Mouse (Mus musculus) cerebellum, adult 11-12 months (tissue): Measurements from ENCODE around the gene Mettl7a1.
"Not testable (repeated sequence)": the region's sequence is repeated elsewhere in the genome, so short reads cannot be mapped to it uniquely, and the experiment has no call there.

Experiments
- DNase-seq: peaks from one replicate; pipeline ENCODE4 v3.0.0; 2022

Mettl7a1 gene

DNA sequence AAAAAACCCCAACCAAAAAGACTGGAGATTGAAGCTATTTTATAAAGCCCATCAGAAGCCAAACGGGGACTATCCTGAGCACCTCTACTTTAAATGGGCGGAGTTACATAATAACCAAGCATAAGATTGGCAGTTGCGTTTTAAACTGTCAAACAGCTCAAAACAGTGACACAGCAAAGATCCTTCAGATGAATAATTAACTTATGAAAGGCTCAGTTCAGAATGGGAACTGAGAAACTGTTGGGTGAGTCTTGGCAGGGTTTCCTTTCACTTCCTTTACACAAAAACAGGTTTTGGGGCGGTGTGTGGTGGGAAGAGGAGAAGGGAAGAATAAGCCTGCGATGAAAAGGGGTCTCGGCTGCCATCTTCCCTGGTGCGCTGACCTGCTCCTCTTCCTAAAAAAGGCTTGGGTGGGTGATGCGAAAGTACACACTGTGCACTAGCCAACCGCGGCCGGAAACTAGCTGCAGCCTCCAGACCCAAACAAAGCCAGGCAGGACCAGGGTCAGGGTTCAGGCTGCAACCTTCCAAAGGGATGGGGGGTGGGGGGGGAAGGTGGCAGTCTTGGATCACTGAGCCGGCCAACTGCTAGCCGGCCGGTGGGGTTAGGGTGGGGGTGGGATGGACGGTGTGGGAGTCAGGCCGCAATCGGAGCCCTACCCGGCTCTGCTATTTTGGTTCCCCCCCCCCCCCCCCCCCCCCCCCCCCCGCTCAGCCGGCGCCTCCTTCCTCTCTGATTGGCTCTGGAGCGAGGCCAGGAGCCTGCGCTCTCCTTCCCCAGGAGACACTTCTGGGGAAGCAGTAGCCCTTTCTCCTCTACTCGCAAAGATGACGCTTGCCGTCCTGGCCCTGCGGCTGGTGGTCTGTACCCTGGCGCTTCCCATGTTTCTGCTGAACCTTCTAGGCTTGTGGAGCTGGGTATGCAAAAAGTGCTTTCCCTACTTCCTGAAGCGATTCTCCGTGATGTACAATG, at the start of gene Mettl7a1:
Mettl7a1 (plus strand) TSS at position 122 of the 973 bp plus-strand sequence.
- DNase-seq, result peak; percentile 87

DNA sequence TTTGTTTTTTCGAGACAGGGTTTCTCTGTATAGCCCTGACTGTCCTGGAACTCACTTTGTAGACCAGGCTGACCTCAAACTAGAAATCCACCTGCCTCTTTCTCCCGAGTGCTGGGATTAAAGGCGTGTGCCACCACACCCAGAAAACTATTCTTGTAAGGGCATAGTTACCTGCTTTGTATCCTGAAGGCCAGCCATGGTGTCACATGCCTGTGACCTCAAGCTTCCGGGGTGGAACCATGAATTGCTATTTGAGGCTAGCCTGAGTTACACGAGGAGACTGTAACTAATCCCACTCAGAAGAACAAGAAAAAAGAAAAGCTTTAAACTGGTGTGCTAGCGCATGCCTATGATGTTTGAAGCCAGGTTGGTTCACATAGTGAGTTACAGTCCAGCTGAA, 47.6 kb upstream of the Mettl7a1 start:
- no peak for DNase-seq

- DNase-seq, result no peak
These were observed 46.6 kb upstream of the Mettl7a1 start for GRCm38 (mm10) chr15:100257305-100257704.

DNA sequence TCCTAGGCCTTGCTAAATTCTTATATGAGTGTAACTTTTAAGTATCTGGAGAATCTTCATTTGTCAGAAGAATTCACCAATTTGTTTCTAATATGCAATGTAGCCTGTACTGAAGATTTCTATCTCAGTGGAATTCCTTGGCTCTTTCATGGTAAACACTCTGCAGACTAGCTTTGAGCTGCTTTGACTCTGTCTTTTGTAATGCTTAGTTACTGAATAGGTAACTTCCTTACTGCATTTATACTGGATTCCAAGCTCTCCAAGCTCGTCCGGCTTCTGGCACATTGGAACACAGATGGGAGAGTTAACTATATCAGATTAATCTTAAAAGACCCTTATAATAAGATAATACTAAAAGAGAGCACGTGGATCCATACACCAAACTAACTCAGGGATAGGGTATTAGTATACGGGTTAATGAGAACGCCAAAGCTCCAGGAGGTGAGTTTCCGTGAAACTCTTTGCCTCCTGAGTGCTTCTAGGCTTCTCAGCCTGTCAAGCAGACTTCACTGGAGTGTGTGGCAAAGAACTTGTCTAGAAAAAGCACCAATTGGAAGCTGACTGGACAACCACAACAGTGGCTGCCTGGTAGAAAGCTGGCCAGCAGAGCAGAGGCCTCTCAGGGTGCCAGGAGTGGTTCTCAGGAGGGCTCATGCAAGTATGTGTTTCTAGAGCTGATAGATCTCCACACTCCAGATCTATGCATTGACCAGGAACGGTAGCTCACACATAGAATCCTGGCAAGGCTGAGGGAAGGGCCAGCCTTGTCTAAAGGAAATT, 45.1 kb upstream of the Mettl7a1 start:
- DNase-seq, result no peak

GRCm38 (mm10) chr15:100260351-100260750, 43.6 kb upstream of the Mettl7a1 start:
- not testable (repeated sequence) for DNase-seq

GRCm38 (mm10) chr15:100263246-100263905, 40.6 kb upstream of the Mettl7a1 start:
- no peak for DNase-seq

DNA sequence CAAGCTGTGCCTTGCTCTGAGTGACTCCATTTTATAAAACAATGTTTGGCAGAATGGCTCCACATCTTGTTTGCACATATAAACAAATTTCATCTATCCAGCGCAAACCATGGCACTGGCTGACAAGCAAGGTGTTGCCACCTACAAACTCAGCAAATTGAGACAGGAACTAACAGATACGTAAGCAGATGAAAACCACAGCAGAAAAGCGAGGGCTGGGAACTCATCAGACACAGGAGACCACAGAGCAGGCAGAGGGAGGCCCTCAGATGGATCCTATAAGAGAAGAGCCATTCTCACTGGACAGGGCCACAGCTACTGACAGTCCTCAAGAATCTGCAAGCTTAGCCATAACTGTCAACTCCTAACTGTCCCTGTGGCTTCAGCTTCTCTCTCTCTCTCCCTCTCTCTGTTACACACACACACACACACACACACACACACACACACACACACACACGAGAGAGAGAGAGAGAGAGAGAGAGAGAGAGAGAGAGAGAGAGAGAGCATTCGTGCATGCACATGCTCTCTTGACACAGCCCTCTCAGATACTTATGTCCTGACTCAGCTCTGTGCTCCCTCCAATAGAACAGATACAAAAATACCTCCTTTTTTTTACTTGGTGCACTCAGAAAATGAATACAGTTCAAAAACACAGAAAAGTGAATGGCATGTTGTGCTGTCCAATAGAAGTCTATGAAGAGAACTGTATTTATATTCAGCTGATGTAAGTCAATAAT, 38.2 kb upstream of the Mettl7a1 start:
- DNase-seq, result no peak

- DNase-seq, result no peak
These were observed 35.0 kb upstream of the Mettl7a1 start for GRCm38 (mm10) chr15:100268916-100269315.

GRCm38 (mm10) chr15:100269776-100270175, 34.2 kb upstream of the Mettl7a1 start:
- DNase-seq, result no peak

- DNase-seq, result not testable (repeated sequence)
These were observed 33.3 kb upstream of the Mettl7a1 start for GRCm38 (mm10) chr15:100270609-100271008.

GRCm38 (mm10) chr15:100271411-100271810, 32.5 kb upstream of the Mettl7a1 start:
- DNase-seq, result no peak

GRCm38 (mm10) chr15:100273791-100274308, 30.1 kb upstream of the Mettl7a1 start:
- DNase-seq, result not testable (repeated sequence)

- DNase-seq, result no peak
These were observed 29.0 kb upstream of the Mettl7a1 start for GRCm38 (mm10) chr15:100274790-100275559.

GRCm38 (mm10) chr15:100276403-100276802, 27.5 kb upstream of the Mettl7a1 start:
- no peak for DNase-seq

- no peak for DNase-seq
These were observed 26.4 kb upstream of the Mettl7a1 start for GRCm38 (mm10) chr15:100277586-100277985.

GRCm38 (mm10) chr15:100280626-100281025, 23.3 kb upstream of the Mettl7a1 start, which contains the start of gene Tmprss12:
Gene Tmprss12 (plus strand): TSS chr15:100280837.
- no peak for DNase-seq

GRCm38 (mm10) chr15:100288980-100289379, 15.0 kb upstream of the Mettl7a1 start:
- DNase-seq, result no peak

DNA sequence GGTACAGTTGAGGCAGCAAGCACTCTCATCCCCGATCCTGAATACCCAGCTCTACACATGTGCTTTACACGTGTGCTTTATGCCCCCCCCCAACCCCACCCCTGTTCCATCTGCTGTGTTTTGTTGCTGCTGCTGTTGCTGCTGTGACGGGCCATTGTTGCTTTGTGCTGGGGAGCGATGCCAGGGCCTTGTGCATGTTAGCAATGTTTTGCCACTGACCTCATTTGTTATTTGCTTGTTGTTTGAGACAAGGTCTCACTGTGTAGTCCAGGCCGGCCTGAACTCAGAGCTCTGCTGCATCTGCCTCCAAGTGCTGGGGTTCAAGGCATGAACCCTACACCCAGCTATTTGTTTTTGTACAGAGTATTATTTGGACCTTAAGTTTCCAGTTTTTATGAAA, 13.1 kb upstream of the Mettl7a1 start:
- DNase-seq, result no peak

GRCm38 (mm10) chr15:100292326-100292725, 11.6 kb upstream of the Mettl7a1 start:
- DNase-seq, result no peak

DNA sequence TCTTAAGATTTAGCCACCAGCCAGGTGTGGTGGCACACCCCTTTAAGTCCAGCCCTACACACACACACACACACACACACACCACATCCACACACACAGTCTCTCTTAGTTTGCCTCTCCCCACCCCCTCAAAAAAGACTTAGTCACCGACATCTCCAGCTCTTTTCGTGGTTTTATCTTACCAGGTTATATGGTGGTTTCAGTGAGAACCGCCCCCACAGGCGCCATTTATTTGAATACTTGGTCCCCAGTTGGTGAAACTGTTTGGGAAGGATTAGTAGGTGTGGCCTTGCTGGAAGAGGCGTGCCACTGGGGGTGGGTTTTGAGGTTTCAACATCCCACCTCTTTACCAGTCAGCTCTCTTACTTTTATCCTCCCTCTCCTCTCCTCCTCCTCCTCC, 6.1 kb upstream of the Mettl7a1 start:
- DNase-seq, result no peak

DNA sequence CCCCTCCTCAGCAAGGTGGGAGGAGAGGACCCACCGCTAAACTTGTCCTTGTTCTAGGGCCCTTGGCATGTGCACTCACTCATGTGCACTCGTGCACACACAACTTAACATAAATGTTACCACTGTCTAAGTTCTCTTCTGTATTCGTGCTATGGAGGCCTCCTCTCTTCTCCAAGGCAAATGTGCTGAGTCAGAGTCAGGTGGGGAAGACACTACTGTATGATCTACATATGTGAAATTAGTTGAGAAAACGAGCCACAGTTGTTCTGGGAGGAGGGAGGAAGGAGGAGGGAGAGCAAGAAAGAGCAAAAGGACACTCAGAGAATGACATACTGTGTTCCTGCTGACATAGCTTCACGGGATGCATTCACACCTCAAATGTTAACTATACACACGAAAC, 3.4 kb upstream of the Mettl7a1 start:
- no peak for DNase-seq
